Mouse (Mus musculus): ENCODE results near the gene Upk3a. TPM values are rescaled to one million over a fixed set of nuclear protein-coding genes. Genes with fewer than 3 reads are reported as not detected.

The Upk3a gene
- total RNA-seq, 2 experiments from 2014 or later = 0.48 TPM; not detected in 1

- DNase-seq = no peak
- intact Hi-C loops (cut with DNase I) = no loop called here
These were observed 29.4 kb downstream of the Upk3a start for GRCm38 (mm10) chr15:85046230-85046950.

GRCm38 (mm10) chr15:85047865-85048264 lies 30.9 kb downstream of the Upk3a start:
- intact Hi-C loops (cut with DNase I) = no loop called here
- DNase-seq = no peak

DNA sequence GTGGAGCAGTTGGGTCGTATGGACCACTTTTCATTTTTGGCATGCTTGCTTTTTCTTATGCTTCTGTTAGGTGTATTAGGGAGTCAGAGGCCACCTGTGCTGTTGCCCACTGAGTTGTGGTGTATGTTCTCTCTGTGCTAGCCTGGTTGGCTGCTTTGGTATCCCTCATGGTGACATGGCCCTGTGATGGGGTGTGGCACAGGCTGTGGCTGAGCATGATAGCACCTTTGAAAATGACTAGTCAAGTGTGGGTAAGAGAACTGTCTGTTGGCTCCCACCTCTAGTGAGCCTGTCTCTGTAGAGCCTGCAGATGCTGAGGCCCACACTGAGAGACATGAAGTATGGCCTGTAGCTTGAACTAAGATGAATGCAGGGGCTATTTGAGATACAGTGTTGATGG lies 32.8 kb downstream of the Upk3a start:
- no peak for DNase-seq
- intact Hi-C loops (cut with DNase I) = loop anchor here (10.0 kb wide), 1 partner anchor 115 kb away; no protein-coding TSS in a partner anchor

- intact Hi-C loops (cut with DNase I) = loop anchor here (10.0 kb wide), 1 partner anchor 119 kb away; no protein-coding TSS in a partner anchor
- no peak for DNase-seq
These were observed 37.2 kb downstream of the Upk3a start for GRCm38 (mm10) chr15:85054098-85054497.

DNA sequence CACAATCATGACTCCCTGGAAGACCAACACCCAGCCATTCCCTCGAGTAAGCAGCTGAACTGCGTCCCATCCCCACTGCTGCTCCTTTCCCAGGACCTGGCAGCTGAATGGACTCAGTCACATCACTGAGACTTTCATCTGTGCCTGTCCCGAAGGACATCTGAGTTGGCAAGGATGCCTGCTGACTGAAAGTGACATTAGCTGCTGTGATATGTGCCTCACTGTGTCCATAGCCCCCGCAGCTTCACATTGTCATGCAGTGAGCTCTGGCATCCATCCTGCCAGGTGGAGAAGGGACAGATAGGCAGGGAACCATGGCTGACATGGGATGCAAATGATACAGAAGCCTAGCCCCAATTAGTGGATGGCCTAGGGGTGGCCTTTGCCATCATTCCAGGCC lies 38.2 kb downstream of the Upk3a start:
- no peak for DNase-seq
- intact Hi-C loops (cut with DNase I) = loop anchor here (10.0 kb wide), 1 partner anchor 120 kb away; no protein-coding TSS in a partner anchor

DNA sequence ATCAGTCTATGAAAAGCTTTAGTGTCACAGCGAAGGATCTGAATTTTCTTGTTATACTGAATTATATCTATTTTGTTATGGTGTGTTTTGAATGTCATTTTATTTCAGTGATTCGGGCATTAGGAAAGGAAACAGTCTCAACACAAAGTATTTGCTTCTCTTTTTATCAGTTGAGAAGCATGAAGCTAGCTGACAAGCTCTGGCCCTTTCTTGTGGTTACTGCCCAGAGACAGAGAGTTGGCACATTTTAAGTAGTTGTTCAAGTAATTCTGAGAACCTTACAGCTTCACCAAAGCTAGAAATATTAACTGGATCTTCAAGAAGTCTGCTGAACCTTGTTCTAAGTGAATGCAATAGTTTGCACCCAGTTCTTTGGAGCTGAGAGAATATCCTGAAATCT lies 46.5 kb downstream of the Upk3a start:
- DNase-seq = no peak
- intact Hi-C loops (cut with DNase I) = no loop called here

GRCm38 (mm10) chr15:85070561-85070960 lies 53.6 kb downstream of the Upk3a start:
- DNase-seq = peak; percentile 23
- intact Hi-C loops (cut with DNase I) = no loop called here

Other genes starting within 250 kb of the Upk3a start
- gene Phf21b, start 161.1 kb upstream of the Upk3a start, total RNA-seq (2021) = 10 to 100 TPM in 1 of 2 experiments, 1 to 10 TPM in 1; 9.3 to 13.1 TPM
- gene Gm29666, start 97.1 kb upstream of the Upk3a start, total RNA-seq (2021) = 1 to 10 TPM; 1.6 to 1.7 TPM
- 10 to 100 TPM; 30.5 to 33.9 TPM for gene Nup50, start 93.7 kb upstream of the Upk3a start, total RNA-seq (2021)
- gene 5031439G07Rik, start 28.6 kb upstream of the Upk3a start, total RNA-seq (2021) = 100 to 1,000 TPM; 134 to 161 TPM
- gene Fam118a, start 11.8 kb downstream of the Upk3a start, total RNA-seq (2021) = 10 to 100 TPM; 28.3 to 31.7 TPM
- gene Smc1b, start 114.8 kb downstream of the Upk3a start, total RNA-seq (2021) = under 1 TPM; 0.08 to 0.16 TPM
- under 1 TPM; 0.24 to 0.30 TPM for gene Ribc2, start 114.9 kb downstream of the Upk3a start, total RNA-seq (2021)
- 10 to 100 TPM; 19.0 to 24.7 TPM for gene Fbln1, start 188.8 kb downstream of the Upk3a start, total RNA-seq (2021)